ENCODE assay signal across 8 mouse cellular contexts in genomic region chr2:93975526-93976435, GRCm38 (mm10). TPM values are rescaled to one million over a fixed set of nuclear protein-coding genes. Genes with fewer than 3 reads are reported as not detected.
A peak's percentile ranks its signal among the peaks of the same experiment; 100 is the strongest.
DNase-seq lines count a peak whose midpoint lies in the region; ATAC-seq and TF ChIP-seq lines count a peak whose summit lies in the region.

No protein-coding gene starts in this region.

- DNase-seq in adrenal gland, postnatal 10 days, result peak; percentile 10
- no peak for DNase-seq in adrenal gland, postnatal 25 days
- no peak for DNase-seq in testis, postnatal 10 days (ENCODE audit: low spot score)
- DNase-seq in liver, embryonic 13.5 days, result no peak
- no peak for DNase-seq in urinary bladder, postnatal 4 days (ENCODE audit: low spot score in 2 of 2)
- DNase-seq in right cerebral cortex, adult 2 months (ENCODE audit: low spot score in 2 of 2), result no peak

- no peak overlapping the region for H3K9ac ChIP-seq in liver, embryonic 13.5 days

- H3K4me2 ChIP-seq in liver, embryonic 13.5 days, result peak overlapping the region; percentile 65

- H3K9me3 ChIP-seq in liver, embryonic 13.5 days (replicated peaks), result no peaks in the 10 kb centered on the region

- H3K27me3 ChIP-seq in testis, adult 2 months (ENCODE audit: control insufficient read depth, insufficient read depth, low read length), result no peaks in the 10 kb centered on the region
- peaks cover 18% of the 10 kb centered on the region for H3K27me3 ChIP-seq in liver, embryonic 13.5 days

- no peak for TF ChIP-seq CTCF in testis, adult 2 months (IDR thresholded peaks at IDR 0.05; ENCODE audit: control insufficient read depth, insufficient read depth, insufficient replicate concordance, low read depth, low read length)

- ATAC-seq in liver, embryonic 13.5 days (ENCODE audit: low read depth), result no peak
- no peak for ATAC-seq in erythroid progenitor cell, adult 5-6 weeks (replicated peaks; ENCODE audit: low FRiP score, poor library complexity, severe bottlenecking)

- H3K27ac ChIP-seq in testis, adult 2 months (ENCODE audit: control insufficient read depth, insufficient read depth, low read depth, low read length), result no peak overlapping the region
- H3K27ac ChIP-seq in liver, embryonic 13.5 days, result no peak overlapping the region

- no peak for TF ChIP-seq POLR2A in testis, adult 2 months (IDR thresholded peaks at IDR 0.05; ENCODE audit: control insufficient read depth, low read depth, low read length)

- no peaks in the 10 kb centered on the region for H3K36me3 ChIP-seq in testis, adult 2 months (ENCODE audit: control insufficient read depth, insufficient read depth, low read length)
- H3K36me3 ChIP-seq in liver, embryonic 13.5 days, result peaks cover 15% of the 10 kb centered on the region

- peaks cover 14% of the 10 kb centered on the region for H3K4me1 ChIP-seq in testis, adult 2 months (ENCODE audit: control insufficient read depth, insufficient read depth, low read length)
- peaks cover 18% of the 10 kb centered on the region for H3K4me1 ChIP-seq in liver, embryonic 13.5 days (replicated peaks)

- 35% methylated on average over 21 of the region's 21 CpGs for WGBS in liver, embryonic 13.5 days (ENCODE audit: insufficient replicate concordance)

- peak overlapping the region; percentile 74 for H3K4me3 ChIP-seq in testis, adult 2 months (ENCODE audit: control insufficient read depth, low read depth, low read length)
- H3K4me3 ChIP-seq in liver, embryonic 13.5 days (replicated peaks), result peak overlapping the region; percentile 37

RNA-seq across cellular contexts. Expression of gene Gm13889, which starts 18.8 kb away (rescaled TPM):
- 10 to 100 TPM; 22.9 to 43.6 TPM for total RNA-seq in adrenal gland, postnatal 10 days (2021)
- total RNA-seq in adrenal gland, postnatal 25 days (2021), result 18.3 and 20.5 TPM in 2 replicates
- 7.6 and 8.3 TPM in 2 replicates for polyA plus RNA-seq in testis, adult 2 months (2012; rRNA removed)
- polyA plus RNA-seq in liver, embryonic 13.5 days (2015; fragmentation: Nextera tagmentation; extraction: Ambion mirVana), result 1.7 and 2.2 TPM in 2 replicates
- not detected in 2 replicates for total RNA-seq in erythroid progenitor cell, adult 5-6 weeks (2015; ENCODE audit: low replicate concordance)
- not detected in 2 replicates for total RNA-seq in erythroid progenitor cell, adult 5-6 weeks (2017; ENCODE audit: low replicate concordance)

RNA-seq across cellular contexts. Expression of gene Gm27027, which starts 20.4 kb away (rescaled TPM):
- total RNA-seq in adrenal gland, postnatal 10 days (2021), result not detected
- total RNA-seq in adrenal gland, postnatal 25 days (2021), result not detected in 2 replicates
- not detected in 2 replicates for polyA plus RNA-seq in testis, adult 2 months (2012; rRNA removed)
- polyA plus RNA-seq in liver, embryonic 13.5 days (2015; fragmentation: Nextera tagmentation; extraction: Ambion mirVana), result not detected in 2 replicates
- not detected in 2 replicates for total RNA-seq in erythroid progenitor cell, adult 5-6 weeks (2015; ENCODE audit: low replicate concordance)
- not detected in 2 replicates for total RNA-seq in erythroid progenitor cell, adult 5-6 weeks (2017; ENCODE audit: low replicate concordance)

RNA-seq across cellular contexts. Expression of gene Alkbh3, which starts 34.8 kb away (rescaled TPM):
- 10 to 100 TPM; 57.2 to 67.8 TPM for total RNA-seq in adrenal gland, postnatal 10 days (2021)
- total RNA-seq in adrenal gland, postnatal 25 days (2021), result 48.2 and 56.0 TPM in 2 replicates
- polyA plus RNA-seq in testis, adult 2 months (2012; rRNA removed), result 164 and 167 TPM in 2 replicates
- polyA plus RNA-seq in liver, embryonic 13.5 days (2015; fragmentation: Nextera tagmentation; extraction: Ambion mirVana), result 34.6 and 37.2 TPM in 2 replicates
- 9.7 and 31.4 TPM in 2 replicates for total RNA-seq in erythroid progenitor cell, adult 5-6 weeks (2015; ENCODE audit: low replicate concordance)
- total RNA-seq in erythroid progenitor cell, adult 5-6 weeks (2017; ENCODE audit: low replicate concordance), result 5.4 and 7.8 TPM in 2 replicates

Comparison
In these comparisons a context has a peak if more than half of its experiments do, and no peak if none do; other contexts are left out.
1. RNA of gene Gm13889, which starts 18.8 kb away (total RNA-seq): 22.9 to 43.6 TPM in adrenal gland, postnatal 10 days and 18.3 to 20.5 TPM in adrenal gland, postnatal 25 days; not detected in erythroid progenitor cell, adult 5-6 weeks; every median in the first group is over 10 times any median in the second.